In the genomic region with DNA sequence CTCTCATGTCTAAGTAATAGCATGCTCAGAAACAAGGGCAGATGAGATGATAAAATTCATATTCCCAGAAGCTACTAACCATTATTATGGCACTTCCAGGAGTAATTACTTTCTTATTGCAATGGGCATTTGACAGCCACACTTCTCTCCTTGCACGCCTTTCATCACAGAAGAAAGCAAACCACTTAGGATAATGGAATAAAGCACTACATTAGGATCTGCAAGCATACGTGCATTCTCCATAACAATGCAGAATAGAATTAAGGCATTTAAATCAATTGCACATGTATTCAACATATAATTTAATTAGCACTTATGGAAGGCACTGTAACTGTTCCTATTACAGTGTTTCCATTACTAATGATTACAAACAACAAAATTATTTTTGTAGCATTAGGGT, we compare ENCODE assay signal across 18 mouse cellular contexts.
"Had no signal": no experiment of that assay in that cellular context is flagged by ENCODE, and none has a peak within 500 bp of the region (broad histone marks: within the 10 kb centered on the region; RNA-seq: fewer than 3 reads in every experiment).

No protein-coding gene starts in this region.

- H3K9ac ChIP-seq: liver, embryonic 15.5 days; liver, postnatal 0 days; lung, embryonic 15.5 days; midbrain, embryonic 13.5 days; midbrain, embryonic 15.5 days; stomach, embryonic 15.5 days had no signal

- H3K4me1 ChIP-seq: liver, embryonic 15.5 days; lung, embryonic 15.5 days; megakaryocyte, embryonic 14.5 days; midbrain, embryonic 13.5 days; midbrain, embryonic 15.5 days; stomach, embryonic 15.5 days had no signal

- H3K27me3 ChIP-seq: liver, embryonic 15.5 days; lung, embryonic 15.5 days; megakaryocyte, embryonic 14.5 days; midbrain, embryonic 13.5 days; midbrain, embryonic 15.5 days; stomach, embryonic 15.5 days had no signal

- H3K27ac ChIP-seq: liver, embryonic 15.5 days; lung, embryonic 15.5 days; macrophage; midbrain, embryonic 13.5 days; midbrain, embryonic 15.5 days; stomach, embryonic 15.5 days; stomach, postnatal 0 days had no signal

- H3K9me3 ChIP-seq: liver, embryonic 15.5 days; lung, embryonic 15.5 days; midbrain, embryonic 13.5 days; midbrain, embryonic 15.5 days; stomach, embryonic 15.5 days had no signal

- DNase-seq: liver, postnatal 0 days; lung, adult 2 months; lung, postnatal 14 days; lung, postnatal 36 days; right cerebral cortex, postnatal 14 days; thymus, adult 2 months; thymus, postnatal 25 days; thymus, postnatal 4 days had no signal

- H3K4me3 ChIP-seq: liver, embryonic 15.5 days; lung, embryonic 15.5 days; megakaryocyte, embryonic 14.5 days; midbrain, embryonic 13.5 days; midbrain, embryonic 15.5 days; stomach, embryonic 15.5 days had no signal

- H3K4me2 ChIP-seq: liver, embryonic 15.5 days; lung, embryonic 15.5 days; midbrain, embryonic 11.5 days; midbrain, embryonic 13.5 days; midbrain, embryonic 15.5 days; stomach, embryonic 15.5 days had no signal

- H3K36me3 ChIP-seq: liver, embryonic 15.5 days; lung, embryonic 15.5 days; midbrain, embryonic 13.5 days; midbrain, embryonic 15.5 days; stomach, embryonic 15.5 days had no signal

- ATAC-seq: liver, postnatal 0 days; lung, postnatal 0 days; midbrain, embryonic 13.5 days; midbrain, embryonic 15.5 days had no signal
